Mouse (Mus musculus): Measurements from ENCODE around the gene Vcpkmt. TPM values are rescaled to one million over a fixed set of nuclear protein-coding genes. Genes with fewer than 3 reads are reported as not detected.

Gene Vcpkmt
- total and polyA plus RNA-seq, 3 experiments, result 2.0 to 3.5 (median 3.5) TPM

- 26% methylated on average over 9 of the region's 9 CpGs for WGBS
These were observed 614 bp downstream of the Vcpkmt start for GRCm38 (mm10) chr12:69582216-69582612.

DNA sequence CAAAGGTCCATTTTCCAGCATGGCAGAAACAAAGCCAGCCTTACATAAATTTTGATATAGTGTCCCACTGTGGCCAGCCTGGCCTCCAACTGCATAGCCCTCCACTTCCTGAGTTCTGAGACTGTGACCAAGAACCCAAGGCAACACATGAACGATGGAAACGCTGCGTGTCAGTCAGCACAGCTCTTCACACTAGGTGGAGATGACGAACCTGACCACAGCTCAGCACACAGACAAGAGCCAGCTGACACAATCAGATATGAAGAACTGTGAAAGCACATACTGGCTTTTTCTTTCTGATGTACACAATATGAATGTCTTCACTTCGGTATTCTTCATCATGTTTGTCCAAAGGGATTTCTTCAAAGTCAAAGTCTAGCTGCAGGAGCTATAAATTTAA, 3.2 kb downstream of the Vcpkmt start:
- no peak overlapping the region for H3K9ac ChIP-seq (ENCODE audit: low read depth, low read length)
- intact Hi-C loops (cut with DNase I), result loop anchor here (5.0 kb wide), 2 partner anchors 103 to 118 kb away; partner anchors contain the start of gene Sos2
- H3K27ac ChIP-seq, result no peak overlapping the region
- 72% methylated on average over 5 of the region's 5 CpGs for WGBS
- H3K36me3 ChIP-seq (ENCODE audit: control insufficient read depth, insufficient read depth, low read length), result peaks cover 3% of the 10 kb centered on the region; the same call in 1 of the 2 replicates
- H3K27me3 ChIP-seq (ENCODE audit: control insufficient read depth, insufficient read depth, low read length), result no peaks in the 10 kb centered on the region
- no peak overlapping the region for H3K4me3 ChIP-seq
- TF ChIP-seq CTCF (IDR thresholded peaks at IDR 0.05), result no peak
- no peak for TF ChIP-seq EP300 (IDR thresholded peaks at IDR 0.05; ENCODE audit: insufficient read depth, low read depth, low read length)
- no peak for TF ChIP-seq POLR2A (IDR thresholded peaks at IDR 0.05; ENCODE audit: insufficient read depth, low read depth, low read length)
- H3K79me2 ChIP-seq (replicated peaks; ENCODE audit: control insufficient read depth, insufficient read depth, low read length), result no peaks in the 10 kb centered on the region
- H3K4me1 ChIP-seq (ENCODE audit: control insufficient read depth, insufficient read depth, low read length), result peaks cover 3% of the 10 kb centered on the region
- DNase-seq, result no peak

More at GRCm38 (mm10) chr12:69582216-69582612, 614 bp downstream of the Vcpkmt start:
- TF ChIP-seq EP300 (IDR thresholded peaks at IDR 0.05; ENCODE audit: insufficient read depth, low read depth, low read length), result no peak
- no peak for TF ChIP-seq CTCF (IDR thresholded peaks at IDR 0.05)
- TF ChIP-seq POLR2A (IDR thresholded peaks at IDR 0.05; ENCODE audit: insufficient read depth, low read depth, low read length), result no peak
- DNase-seq, result no peak
- Histone ChIP-seq H3K27me3 (ENCODE audit: control insufficient read depth, insufficient read depth, low read length) (no peaks in the 10 kb centered on the region), H3K36me3 (ENCODE audit: control insufficient read depth, insufficient read depth, low read length) (peaks cover 3% of the 10 kb centered on the region; the same call in 1 of the 2 replicates), H3K79me2 (replicated peaks; ENCODE audit: control insufficient read depth, insufficient read depth, low read length) (no peaks in the 10 kb centered on the region), H3K27ac (peak overlapping the region; percentile 64), H3K9ac (ENCODE audit: low read depth, low read length) (peak overlapping the region; percentile 87; the same call in 1 of the 2 replicates), H3K4me1 (ENCODE audit: control insufficient read depth, insufficient read depth, low read length) (peaks cover 2% of the 10 kb centered on the region), H3K4me3 (peak overlapping the region; percentile 81)
- intact Hi-C loops (cut with DNase I), result loop anchor here (5.0 kb wide), 2 partner anchors 100 to 115 kb away; partner anchors contain the start of gene Sos2

DNA sequence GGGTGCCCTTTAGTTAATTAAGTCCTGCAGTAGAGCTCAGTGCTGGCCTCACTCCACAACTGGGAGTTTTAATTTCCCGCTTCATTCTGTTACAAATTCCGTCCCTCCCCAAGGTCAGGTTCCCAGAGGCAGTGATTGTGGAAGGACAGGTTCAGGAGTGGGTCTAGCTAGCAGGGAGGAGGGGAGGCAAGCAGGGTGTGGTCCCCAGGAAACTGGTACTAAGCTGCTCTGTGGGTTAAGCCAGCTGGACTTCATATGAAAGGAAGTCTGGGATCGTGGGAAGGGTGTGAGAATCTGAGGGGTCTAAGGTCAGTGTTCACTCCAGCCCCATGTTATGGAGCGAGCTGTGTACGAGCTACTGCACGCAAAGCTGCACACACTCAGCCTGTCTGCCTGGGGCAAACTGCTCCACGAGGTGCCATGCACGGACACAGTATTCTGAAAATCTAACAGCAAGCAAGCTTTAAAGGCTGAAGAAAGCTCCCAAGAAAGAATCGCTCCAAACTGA, 6.7 kb downstream of the Vcpkmt start:
- Histone ChIP-seq H3K4me1 (ENCODE audit: control insufficient read depth, insufficient read depth, low read length) (peaks cover 5% of the 10 kb centered on the region), H3K27ac (no peak overlapping the region), H3K36me3 (ENCODE audit: control insufficient read depth, insufficient read depth, low read length) (no peaks in the 10 kb centered on the region), H3K27me3 (ENCODE audit: control insufficient read depth, insufficient read depth, low read length) (no peaks in the 10 kb centered on the region), H3K4me3 (no peak overlapping the region), H3K79me2 (replicated peaks; ENCODE audit: control insufficient read depth, insufficient read depth, low read length) (no peaks in the 10 kb centered on the region), H3K9ac (ENCODE audit: low read depth, low read length) (no peak overlapping the region)
- intact Hi-C loops (cut with DNase I), result no loop called here
- no peak for TF ChIP-seq POLR2A (IDR thresholded peaks at IDR 0.05; ENCODE audit: insufficient read depth, low read depth, low read length)
- no peak for TF ChIP-seq CTCF (IDR thresholded peaks at IDR 0.05)
- TF ChIP-seq EP300 (IDR thresholded peaks at IDR 0.05; ENCODE audit: insufficient read depth, low read depth, low read length), result no peak
- DNase-seq, result no peak
- 76% methylated on average over 9 of the region's 9 CpGs for WGBS

DNA sequence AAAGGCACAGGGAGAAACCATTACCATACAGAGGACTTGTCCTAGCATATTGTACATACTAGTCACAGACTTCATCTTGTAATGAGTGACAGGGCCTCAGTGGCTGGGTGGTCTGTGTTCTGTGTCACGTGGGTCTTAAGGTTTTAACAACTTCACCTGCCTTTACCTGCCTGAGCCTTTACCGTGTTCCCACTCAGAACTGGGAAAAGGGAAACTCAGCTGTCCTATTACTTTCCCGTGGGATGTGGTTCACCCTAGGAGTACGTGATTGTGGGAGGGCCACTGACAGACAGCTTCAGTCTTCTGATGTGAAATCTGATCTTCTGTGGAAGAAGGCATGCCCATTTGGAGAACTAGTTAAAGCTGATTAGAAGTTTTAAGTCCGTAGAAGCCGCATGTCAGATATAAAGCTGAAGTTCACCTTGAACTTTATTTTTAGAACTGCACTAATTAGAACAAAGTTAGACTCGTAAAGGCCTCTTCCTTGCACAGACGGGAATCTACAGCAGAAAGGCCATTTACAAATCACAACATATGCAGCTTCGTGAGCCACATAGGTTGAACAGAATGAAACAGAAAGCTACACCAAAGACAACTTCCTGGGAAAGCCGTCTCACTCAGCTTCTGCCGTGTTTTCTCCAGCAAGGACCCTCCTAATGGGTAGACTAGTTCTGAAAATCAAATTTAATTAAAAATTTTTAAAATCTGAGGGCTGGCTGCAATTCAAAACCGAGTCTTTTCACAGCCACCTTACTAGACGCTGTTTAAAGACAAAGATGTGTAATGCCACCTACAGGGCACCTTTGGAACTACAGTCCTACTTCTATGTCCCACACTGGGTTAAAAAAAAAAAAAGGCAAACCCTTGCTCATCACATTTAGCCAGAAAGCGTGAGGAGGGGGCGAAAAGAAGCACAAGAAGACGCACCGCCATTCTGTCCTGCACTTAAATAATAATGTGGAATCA, 8.6 kb downstream of the Vcpkmt start:
- intact Hi-C loops (cut with DNase I), result loop anchor here (2.0 kb wide), 4 partner anchors 71 to 209 kb away; partner anchors contain the start of genes Arf6 and Gm9887
- Histone ChIP-seq H3K4me3 (peak overlapping the region; percentile 51), H3K79me2 (replicated peaks; ENCODE audit: control insufficient read depth, insufficient read depth, low read length) (no peaks in the 10 kb centered on the region), H3K27me3 (ENCODE audit: control insufficient read depth, insufficient read depth, low read length) (no peaks in the 10 kb centered on the region), H3K27ac (peak overlapping the region; percentile 89), H3K36me3 (ENCODE audit: control insufficient read depth, insufficient read depth, low read length) (no peaks in the 10 kb centered on the region), H3K9ac (ENCODE audit: low read depth, low read length) (peak overlapping the region; percentile 76), H3K4me1 (ENCODE audit: control insufficient read depth, insufficient read depth, low read length) (peaks cover 5% of the 10 kb centered on the region)
- TF ChIP-seq POLR2A (IDR thresholded peaks at IDR 0.05; ENCODE audit: insufficient read depth, low read depth, low read length) (no peak), CTCF (IDR thresholded peaks at IDR 0.05) (peak; percentile 91), EP300 (IDR thresholded peaks at IDR 0.05; ENCODE audit: insufficient read depth, low read depth, low read length) (no peak)
- DNase-seq, result peak; percentile 65 to 78
- WGBS, result 9% methylated on average over 17 of the region's 17 CpGs

DNA sequence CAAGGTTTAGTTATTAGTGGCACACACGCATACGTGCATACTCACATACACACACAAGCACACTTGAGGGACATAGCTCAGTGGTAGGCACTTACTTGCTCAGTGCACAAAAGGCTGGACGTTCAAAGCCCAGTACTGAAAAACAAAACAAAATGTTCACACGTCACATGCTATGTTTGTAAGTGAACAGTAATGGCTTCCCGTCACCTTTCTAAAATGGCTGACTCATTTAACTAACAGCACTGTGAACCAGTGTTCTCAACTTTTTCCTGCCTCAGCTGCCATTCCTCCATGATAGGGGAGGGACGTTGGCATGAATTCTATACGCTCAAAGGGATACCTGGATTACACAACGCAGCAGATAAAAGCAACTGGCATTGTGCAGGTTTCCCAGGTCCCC, 9.6 kb downstream of the Vcpkmt start:
- Histone ChIP-seq H3K27ac (no peak overlapping the region), H3K4me3 (no peak overlapping the region), H3K9ac (ENCODE audit: low read depth, low read length) (no peak overlapping the region), H3K79me2 (replicated peaks; ENCODE audit: control insufficient read depth, insufficient read depth, low read length) (no peaks in the 10 kb centered on the region), H3K36me3 (ENCODE audit: control insufficient read depth, insufficient read depth, low read length) (no peaks in the 10 kb centered on the region), H3K4me1 (ENCODE audit: control insufficient read depth, insufficient read depth, low read length) (peaks cover 5% of the 10 kb centered on the region), H3K27me3 (ENCODE audit: control insufficient read depth, insufficient read depth, low read length) (no peaks in the 10 kb centered on the region)
- 96% methylated on average over 8 of the region's 8 CpGs for WGBS
- no peak for DNase-seq
- intact Hi-C loops (cut with DNase I), result loop anchor here (2.0 kb wide), 1 partner anchor 110 kb away; no protein-coding TSS in a partner anchor
- no peak for TF ChIP-seq CTCF (IDR thresholded peaks at IDR 0.05)
- no peak for TF ChIP-seq POLR2A (IDR thresholded peaks at IDR 0.05; ENCODE audit: insufficient read depth, low read depth, low read length)
- no peak for TF ChIP-seq EP300 (IDR thresholded peaks at IDR 0.05; ENCODE audit: insufficient read depth, low read depth, low read length)

All from heart, adult 2 months (tissue).